Mouse (Mus musculus) lung, embryonic 14.5 days (tissue): ENCODE measurements around the gene Mast4. TPM values are rescaled to one million over a fixed set of nuclear protein-coding genes. Genes with fewer than 3 reads are reported as not detected.

Experiments
- ATAC-seq: fragments of 200-750 bp; cut with Nextera tagmentation; 2 replicates; pipeline ENCODE4 v1.8.0; 2017; ENCODE audit warnings: mild to moderate bottlenecking, moderate TSS enrichment, moderate library complexity; ENCODE audit not compliant: insufficient read depth
- DNase-seq: peaks from one replicate; pipeline ENCODE4 v3.0.0-alpha.2; 2015
- H3K27ac ChIP-seq: fragments of 300-500 bp; sonication (generic); 2 replicates; pipeline ENCODE4 v1.5.1; 2014; ENCODE audit warnings: low read depth, mild to moderate bottlenecking, moderate library complexity
- H3K27me3 ChIP-seq: fragments of 300-500 bp; sonication (generic); 2 replicates; pipeline ENCODE4 v1.6.1; 2014; ENCODE audit warnings: low read length, control low read depth; ENCODE audit not compliant: insufficient read depth
- H3K36me3 ChIP-seq: fragments of 300-500 bp; sonication (generic); 2 replicates; pipeline ENCODE4 v1.6.1; 2014; ENCODE audit warnings: control low read depth; ENCODE audit not compliant: insufficient read depth
- H3K4me1 ChIP-seq: fragments of 300-500 bp; sonication (generic); 2 replicates; pipeline ENCODE4 v1.6.1; 2014; ENCODE audit warnings: antibody characterized with exemption, control low read depth; ENCODE audit not compliant: insufficient read depth
- H3K4me2 ChIP-seq: fragments of 300-500 bp; sonication (generic); 2 replicates; pipeline ENCODE4 v1.6.1; 2014; ENCODE audit warnings: mild to moderate bottlenecking
- H3K4me3 ChIP-seq: fragments of 300-500 bp; sonication (generic); 2 replicates; pipeline ENCODE4 v1.5.1; 2014; ENCODE audit warnings: low read depth, low read length
- H3K9ac ChIP-seq: fragments of 300-500 bp; sonication (generic); 2 replicates; pipeline ENCODE4 v1.6.1; 2014
- H3K9me3 ChIP-seq: fragments of 300-500 bp; sonication (generic); 2 replicates; pipeline ENCODE4 v1.6.1; 2016; ENCODE audit warnings: low read depth, low read length, control low read depth
- CTCF ChIP-seq: IDR thresholded peaks from 2 replicates; pipeline ENCODE4 v1.5.1; 2016; ENCODE audit warnings: antibody characterized with exemption, low read depth
- WGBS: fragments of 180-500 bp; shearing (Covaris S2); extraction: QIAGEN DNeasy Blood & Tissue Kit; methylation state at CpG from one replicate; pipeline ENCODE4 v1.1.7; 2014; 5-methylcytosine and 5-hydroxymethylcytosine counted together
- polyA plus RNA-seq: library from polyadenylated mRNA; unstranded; fragments of >200 nt; fragmentation: Nextera tagmentation; extraction: Ambion mirVana; gene quantifications from 2 replicates; pipeline ENCODE4 v1.2.1, GENCODE M21; 2014

Mast4 gene
- polyA plus RNA-seq, 1 experiment from 2014 or later = 30.8 TPM

- no peak for DNase-seq
These were observed 646.2 kb downstream of the Mast4 start for GRCm38 (mm10) chr13:102688121-102688520.

DNA sequence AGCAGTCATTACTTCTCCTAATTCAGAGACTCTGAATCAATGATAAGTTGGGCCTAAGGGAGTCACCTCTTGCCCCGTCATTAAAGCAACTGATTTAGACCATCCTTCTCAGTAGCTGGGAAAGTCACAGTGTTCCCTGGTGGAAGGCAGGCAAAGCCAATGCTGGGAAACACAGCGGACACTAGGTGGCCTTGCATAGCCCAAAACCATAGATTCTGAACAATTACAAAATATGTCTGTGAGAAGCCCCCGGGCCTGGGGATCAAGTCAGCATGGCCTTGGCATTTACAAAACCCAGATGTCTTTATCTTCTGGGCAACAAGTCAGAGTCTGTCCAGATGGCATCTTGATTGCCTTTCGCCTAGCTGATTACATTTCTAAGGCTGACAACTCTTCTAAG lies 649.4 kb downstream of the Mast4 start:
- no peaks in the 10 kb centered on the region for H3K9me3 ChIP-seq
- peak; percentile 20 for DNase-seq
- no peak overlapping the region for H3K9ac ChIP-seq
- no peaks in the 10 kb centered on the region for H3K36me3 ChIP-seq
- H3K4me2 ChIP-seq = no peak overlapping the region
- H3K4me3 ChIP-seq = no peak overlapping the region
- no peaks in the 10 kb centered on the region for H3K4me1 ChIP-seq
- H3K27ac ChIP-seq = no peak overlapping the region
- no peaks in the 10 kb centered on the region for H3K27me3 ChIP-seq
- TF ChIP-seq CTCF = peak; percentile 42
- ATAC-seq = no peak
- WGBS = 73% methylated on average over 4 of the region's 4 CpGs

More at GRCm38 (mm10) chr13:102688121-102688520, 646.2 kb downstream of the Mast4 start:
- TF ChIP-seq CTCF = no peak
- H3K27me3 ChIP-seq = no peaks in the 10 kb centered on the region
- H3K4me2 ChIP-seq = no peak overlapping the region
- H3K4me1 ChIP-seq = no peaks in the 10 kb centered on the region
- no peak overlapping the region for H3K4me3 ChIP-seq
- H3K9ac ChIP-seq = no peak overlapping the region
- no peak for ATAC-seq
- H3K27ac ChIP-seq = no peak overlapping the region
- no peaks in the 10 kb centered on the region for H3K9me3 ChIP-seq
- 87% methylated on average over 1 of the region's 1 CpGs for WGBS
- no peaks in the 10 kb centered on the region for H3K36me3 ChIP-seq
